Mouse (Mus musculus) G1E (cell line): Measurements from ENCODE around the gene Ksr1.

Source experiments
- CTCF ChIP-seq: IDR thresholded peaks from 2 replicates; pipeline ENCODE4 v1.5.1; 2012; ENCODE audit warnings: low read depth, low read length, inconsistent platforms, mixed read lengths
- GATA2 ChIP-seq: IDR thresholded peaks from 2 replicates; pipeline ENCODE4 v1.6.1; 2012; ENCODE audit warnings: low read depth, low read length, inconsistent platforms, borderline replicate concordance
- POLR2AphosphoS5 ChIP-seq: IDR thresholded peaks from 2 replicates; pipeline ENCODE4 v1.6.1; 2012; ENCODE audit warnings: low read depth, low read length, inconsistent platforms; ENCODE audit not compliant: insufficient replicate concordance
- TAL1 ChIP-seq: conservative IDR thresholded peaks from 2 replicates; pipeline ENCODE4 v1.6.1; 2012; ENCODE audit warnings: low read depth, low read length, inconsistent platforms, mixed read lengths

DNA sequence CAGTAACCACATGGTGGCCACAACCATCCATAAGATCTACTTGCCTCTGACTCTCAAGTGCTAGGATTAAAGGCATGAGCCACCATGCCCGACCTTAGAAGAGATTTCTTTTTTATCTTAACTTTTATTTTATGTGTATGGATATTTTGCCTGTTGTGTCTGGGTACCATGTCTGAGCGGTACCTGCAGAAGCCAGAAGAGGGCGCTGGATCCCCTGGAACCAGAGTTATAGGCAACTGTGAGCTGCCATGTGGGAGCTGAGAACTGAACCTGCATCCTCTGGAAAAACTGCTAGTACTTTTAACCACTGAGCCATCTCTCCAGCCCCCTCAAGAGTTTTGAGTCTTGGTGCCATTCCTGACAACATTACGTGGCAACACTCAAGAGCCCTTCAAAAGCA lies 97.3 kb downstream of the Ksr1 start:
- no peak for TF ChIP-seq TAL1
- no peak for TF ChIP-seq CTCF
- TF ChIP-seq GATA2 = no peak
- no peak for TF ChIP-seq POLR2AphosphoS5
